Mouse (Mus musculus): ENCODE measurements at regions not wholly inside any gene's neighbourhood (a gene's known extent, or its start where the extent isn't known, plus 50 kb on each side); places are given as distances from the start of the nearest gene placed in this dataset.

- Histone ChIP-seq H3K4me3 (no peak overlapping the region), H3K27ac (no peak overlapping the region)
- no peak for TF ChIP-seq CTCF (conservative IDR thresholded peaks at IDR 0.05)
- DNase-seq (ENCODE audit: low spot score in 2 of 2), result peak; percentile 7 to 13
Observed at GRCm38 (mm10) chr6:100432688-100433533, 145.6 kb upstream of the Rybp start.

DNA sequence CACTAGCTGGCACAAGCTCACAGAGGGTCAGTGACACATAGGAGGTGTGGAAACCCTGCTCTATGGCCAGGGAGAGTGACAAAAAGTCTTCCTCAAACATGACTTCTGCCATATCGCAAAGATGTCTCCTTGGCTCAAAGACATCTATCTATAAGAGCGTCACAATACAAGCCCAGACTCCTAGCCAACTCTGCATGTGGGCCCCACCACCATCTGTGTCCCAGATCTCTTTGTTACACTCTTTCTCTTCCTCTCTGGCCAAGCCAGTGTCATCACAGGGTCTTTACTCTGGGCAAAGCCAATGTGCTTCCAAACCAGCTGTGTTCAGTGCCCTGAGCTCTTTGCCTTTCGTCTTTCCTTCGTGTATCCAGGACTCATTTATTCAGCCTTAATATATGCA lies 143.0 kb upstream of the Rybp start:
- no peak for TF ChIP-seq CTCF (conservative IDR thresholded peaks at IDR 0.05)
- no peak for DNase-seq (ENCODE audit: low spot score in 2 of 2)
- H3K27ac ChIP-seq, result no peak overlapping the region
- no peak overlapping the region for H3K4me3 ChIP-seq

GRCm38 (mm10) chr6:100429511-100429910 lies 142.2 kb upstream of the Rybp start:
- DNase-seq (ENCODE audit: low spot score in 2 of 2), result peak in 1 of 2 experiments; percentile 36
- Histone ChIP-seq H3K4me3 (no peak overlapping the region), H3K27ac (no peak overlapping the region)
- TF ChIP-seq CTCF (conservative IDR thresholded peaks at IDR 0.05), result no peak

DNA sequence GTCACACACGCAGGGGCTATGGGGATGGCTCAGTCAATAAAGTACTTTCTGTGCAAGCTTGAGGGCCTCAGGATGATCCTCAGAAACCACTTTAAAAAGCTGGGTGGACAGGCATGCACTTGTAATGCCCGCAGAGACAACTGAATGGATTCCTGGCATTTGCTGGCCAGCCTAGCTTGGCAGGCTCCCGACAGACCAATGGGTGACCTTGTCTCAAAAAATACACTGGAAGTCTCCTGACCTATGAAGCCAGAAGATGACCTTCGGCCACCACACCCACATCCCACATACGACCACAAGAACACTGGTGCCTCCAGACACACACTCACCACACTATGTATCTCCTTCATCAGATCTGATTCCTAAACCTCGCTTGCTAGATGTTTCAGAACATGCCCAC lies 141.5 kb upstream of the Rybp start:
- H3K4me3 ChIP-seq, result no peak overlapping the region
- no peak for DNase-seq (ENCODE audit: low spot score in 2 of 2)
- no peak for TF ChIP-seq CTCF (conservative IDR thresholded peaks at IDR 0.05)
- H3K27ac ChIP-seq, result no peak overlapping the region

GRCm38 (mm10) chr6:100425551-100425950 lies 138.3 kb upstream of the Rybp start:
- TF ChIP-seq CTCF (conservative IDR thresholded peaks at IDR 0.05), result no peak
- Histone ChIP-seq H3K4me3 (no peak overlapping the region), H3K27ac (no peak overlapping the region)
- DNase-seq (ENCODE audit: low spot score in 2 of 2), result no peak

- no peak for TF ChIP-seq CTCF (conservative IDR thresholded peaks at IDR 0.05)
- DNase-seq (ENCODE audit: low spot score in 2 of 2), result no peak
- H3K4me3 ChIP-seq, result no peak overlapping the region
Observed at GRCm38 (mm10) chr6:100424788-100425403, 137.6 kb upstream of the Rybp start.

DNA sequence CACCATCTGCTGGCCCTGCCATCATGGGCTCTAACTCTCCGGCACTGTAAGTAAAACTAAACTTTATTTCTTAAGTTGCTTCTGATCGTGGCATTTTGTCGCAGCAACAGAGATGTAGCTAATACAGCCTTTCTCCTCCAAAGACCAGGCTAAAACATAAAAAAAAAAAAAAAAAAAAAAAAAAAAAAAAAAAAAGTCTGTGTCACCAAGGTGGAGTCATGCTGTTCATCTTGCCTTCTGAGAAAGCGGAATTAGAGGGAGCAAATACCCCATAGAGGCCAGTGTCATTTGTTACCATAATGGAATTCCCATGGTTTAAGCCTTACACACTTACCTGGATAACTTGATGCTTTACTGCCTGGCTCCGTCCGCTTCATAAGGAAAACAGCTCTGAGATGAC lies 136.9 kb upstream of the Rybp start:
- H3K4me3 ChIP-seq, result no peak overlapping the region
- no peak overlapping the region for H3K27ac ChIP-seq
- DNase-seq (ENCODE audit: low spot score in 2 of 2), result no peak
- TF ChIP-seq CTCF (conservative IDR thresholded peaks at IDR 0.05), result no peak

More at GRCm38 (mm10) chr6:100424788-100425403, 137.6 kb upstream of the Rybp start:
- no peak overlapping the region for H3K27ac ChIP-seq

GRCm38 (mm10) chr6:100423636-100424035 lies 136.4 kb upstream of the Rybp start:
- DNase-seq (ENCODE audit: low spot score in 2 of 2), result no peak
- Histone ChIP-seq H3K27ac (no peak overlapping the region), H3K4me3 (no peak overlapping the region)
- no peak for TF ChIP-seq CTCF (conservative IDR thresholded peaks at IDR 0.05)

DNA sequence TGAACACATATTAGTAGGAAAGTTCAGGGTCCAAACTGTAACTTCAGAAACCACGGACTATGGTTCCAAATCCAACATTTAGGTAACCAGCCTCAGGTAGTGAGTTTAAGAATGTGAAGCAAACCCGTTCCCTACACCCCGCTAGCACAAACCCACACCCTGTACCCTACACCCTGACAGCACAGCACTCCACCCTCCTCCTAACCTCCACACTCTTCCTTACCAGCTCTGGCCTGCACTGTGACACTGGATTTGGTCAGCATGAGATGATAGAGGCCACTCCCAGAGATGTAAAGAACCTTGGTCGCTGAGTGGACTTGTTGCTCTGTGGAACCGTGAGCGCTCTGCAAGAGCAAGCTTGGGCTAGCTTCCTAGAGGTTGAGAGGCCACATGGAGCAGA lies 135.3 kb upstream of the Rybp start:
- no peak for DNase-seq (ENCODE audit: low spot score in 2 of 2)
- Histone ChIP-seq H3K27ac (no peak overlapping the region), H3K4me3 (no peak overlapping the region)
- TF ChIP-seq CTCF (conservative IDR thresholded peaks at IDR 0.05), result no peak

DNA sequence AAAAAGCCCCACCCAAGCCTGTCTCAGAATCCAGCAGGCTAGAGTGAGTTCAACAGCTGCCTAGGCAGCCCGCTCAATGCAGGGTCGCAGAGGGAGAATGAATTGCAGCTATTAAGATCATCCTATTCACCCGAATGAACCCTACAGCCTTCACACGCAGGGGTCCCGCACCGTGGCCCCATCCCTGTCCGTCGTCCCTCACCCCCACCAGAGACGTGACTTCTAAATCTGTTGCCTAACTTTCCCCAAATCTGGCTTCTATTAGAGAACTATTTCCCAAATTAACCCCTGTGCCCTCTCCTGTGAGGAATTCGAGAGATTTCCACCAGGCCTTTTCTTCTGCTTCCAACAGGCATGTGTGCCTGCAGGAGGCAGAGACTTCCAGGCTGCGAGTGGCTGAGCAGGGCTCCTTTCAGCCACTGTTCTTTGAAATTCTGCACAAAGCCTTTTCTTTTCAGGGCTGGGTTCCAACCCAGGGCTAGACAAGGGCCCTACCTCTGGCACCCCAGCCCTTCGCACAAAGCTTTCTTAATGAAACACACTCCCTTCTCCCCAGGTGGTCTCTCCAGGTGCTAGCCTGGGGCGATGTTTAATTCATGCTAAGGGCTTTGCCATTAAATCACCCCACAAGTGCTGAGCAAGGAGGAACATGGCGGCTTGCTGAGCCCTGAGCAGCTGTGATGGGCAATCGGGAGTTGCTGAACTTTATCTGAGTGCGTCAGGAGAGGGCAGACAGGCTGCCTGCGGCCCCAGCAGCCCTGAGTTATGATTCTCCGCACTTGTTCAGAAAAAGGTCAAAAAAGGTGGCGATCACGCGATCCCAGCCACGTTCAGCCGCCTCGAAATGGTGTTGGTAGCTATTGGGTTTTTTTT lies 134.7 kb upstream of the Rybp start:
- TF ChIP-seq CTCF (conservative IDR thresholded peaks at IDR 0.05), result no peak
- no peak overlapping the region for H3K27ac ChIP-seq
- no peak for DNase-seq (ENCODE audit: low spot score in 2 of 2)
- H3K4me3 ChIP-seq, result no peak overlapping the region

DNA sequence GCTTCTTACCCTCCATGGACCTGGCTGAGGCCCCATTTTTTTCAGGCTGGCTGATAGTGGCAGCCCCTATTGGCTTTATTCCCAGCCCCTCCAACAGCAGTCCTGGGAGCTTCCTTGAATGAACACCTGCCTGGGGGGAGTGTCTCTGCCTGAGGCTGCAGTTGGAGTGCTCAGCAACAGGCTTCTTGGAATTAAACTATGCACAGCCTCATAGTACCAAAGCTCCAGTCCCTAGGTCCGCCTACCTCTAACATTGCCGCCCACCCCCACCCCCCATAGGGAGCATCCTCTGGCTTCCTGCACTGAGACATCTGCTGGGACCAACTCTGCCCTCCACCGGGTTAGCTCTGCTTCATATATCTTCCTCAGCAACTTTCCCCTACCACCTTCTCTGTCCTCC lies 133.3 kb upstream of the Rybp start:
- Histone ChIP-seq H3K27ac (no peak overlapping the region), H3K4me3 (no peak overlapping the region)
- TF ChIP-seq CTCF (conservative IDR thresholded peaks at IDR 0.05), result no peak
- no peak for DNase-seq (ENCODE audit: low spot score in 2 of 2)

GRCm38 (mm10) chr6:100419782-100420540 lies 132.7 kb upstream of the Rybp start:
- H3K27ac ChIP-seq, result no peak overlapping the region
- H3K4me3 ChIP-seq, result no peak overlapping the region
- DNase-seq (ENCODE audit: low spot score in 2 of 2), result no peak
- TF ChIP-seq CTCF (conservative IDR thresholded peaks at IDR 0.05), result no peak
